7 mouse cellular contexts compared by ENCODE assay signal in the genomic region with DNA sequence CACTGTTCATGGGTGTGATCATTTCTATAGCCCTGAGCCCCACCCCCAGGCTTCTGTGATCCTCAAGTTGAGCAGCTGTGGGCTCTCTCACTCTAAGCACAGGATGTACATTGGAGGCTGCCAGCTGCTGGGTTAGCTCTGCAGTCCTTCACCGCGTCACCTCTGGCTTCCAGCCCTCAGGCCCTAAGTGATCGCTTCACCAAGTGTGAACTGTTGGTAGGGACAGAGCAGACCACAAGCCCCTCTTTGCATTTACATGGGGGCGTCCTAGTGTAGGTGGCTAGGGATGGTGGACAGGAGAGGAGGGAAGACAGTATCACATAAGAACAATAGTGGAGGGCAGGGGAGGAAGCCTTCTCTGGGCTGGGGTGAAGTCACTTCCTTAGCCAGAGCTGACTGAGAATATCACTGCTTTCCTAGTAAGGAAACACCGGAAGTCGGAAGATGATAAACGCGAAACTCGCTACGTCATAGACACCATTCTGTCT. TPM values are rescaled to one million over a fixed set of nuclear protein-coding genes. Genes with fewer than 3 reads are reported as not detected.
DNase-seq lines count a peak whose midpoint lies in the region.

No protein-coding gene starts in this region.

- DNase-seq in CD8-positive naive resting alpha-beta T cell, adult 2 months (ENCODE audit: low read depth in 2 of 2, low spot score in 2 of 2): peak; percentile 75 to 84
- DNase-seq in brain, adult 2 months (ENCODE audit: low read depth, low spot score): peak; percentile 29
- peak; percentile 94 for DNase-seq in induced T-regulatory cell, adult 2 months (ENCODE audit: low read depth)
- peak; percentile 81 for DNase-seq in lung, postnatal 10 days
- DNase-seq in thymus, postnatal 0 days (ENCODE audit: low spot score): peak; percentile 96
- no peak for DNase-seq in embryo, embryonic 10.5 days (ENCODE audit: low spot score)
- DNase-seq in urinary bladder, adult 2 months (ENCODE audit: low spot score): no peak

RNA-seq across cellular contexts. Expression of a gene that starts 50.2 kb away (rescaled TPM):
- polyA plus RNA-seq in thymus, postnatal 0 days (2015; fragmentation: Nextera tagmentation; extraction: Ambion mirVana): 11.1 and 11.3 TPM in 2 replicates
- polyA plus RNA-seq in urinary bladder, adult 2 months (2012; rRNA removed): 2.2 and 5.6 TPM in 2 replicates

Comparison
In these comparisons a context has a peak if more than half of its experiments do, and no peak if none do; other contexts are left out.
1. DNase-seq: peak in CD8-positive naive resting alpha-beta T cell, adult 2 months (2 of 2), brain, adult 2 months (single experiment), induced T-regulatory cell, adult 2 months (single experiment), lung, postnatal 10 days (single experiment) and thymus, postnatal 0 days (single experiment); none in embryo, embryonic 10.5 days (single experiment) and urinary bladder, adult 2 months (single experiment).